Mouse (Mus musculus) heart, embryonic 10.5 days (tissue): ENCODE results near the gene Aspscr1. TPM values are rescaled to one million over a fixed set of nuclear protein-coding genes. Genes with fewer than 3 reads are reported as not detected.
A peak's percentile ranks its signal among the peaks of the same experiment; 100 is the strongest.

Experiments used
- DNase-seq: peaks from one replicate; pipeline ENCODE4 v3.0.0-alpha.2; 2017; ENCODE audit warnings: low spot score
- H3K27ac ChIP-seq: fragments of 300-500 bp; sonication (generic); 2 replicates; pipeline ENCODE4 v1.5.1; 2016; ENCODE audit warnings: mild to moderate bottlenecking
- H3K27me3 ChIP-seq: fragments of 300-500 bp; sonication (generic); 2 replicates; pipeline ENCODE4 v1.6.1; 2016; ENCODE audit warnings: mild to moderate bottlenecking; ENCODE audit not compliant: poor library complexity, insufficient read depth, severe bottlenecking
- H3K36me3 ChIP-seq: fragments of 300-500 bp; sonication (generic); 2 replicates; pipeline ENCODE4 v1.6.1; 2016; ENCODE audit warnings: mild to moderate bottlenecking, moderate library complexity
- H3K4me1 ChIP-seq: fragments of 300-500 bp; sonication (generic); 2 replicates; pipeline ENCODE4 v1.6.1; 2016; ENCODE audit warnings: mild to moderate bottlenecking
- H3K4me3 ChIP-seq: fragments of 300-500 bp; sonication (generic); 2 replicates; pipeline ENCODE4 v1.5.1; 2016; ENCODE audit warnings: mild to moderate bottlenecking, moderate library complexity
- H3K9me3 ChIP-seq: fragments of 300-500 bp; sonication (generic); 2 replicates; pipeline ENCODE4 v1.6.1; 2016; ENCODE audit warnings: mild to moderate bottlenecking, moderate library complexity
- WGBS: fragments of 180-500 bp; shearing (Covaris S2); methylation state at CpG from one replicate; pipeline ENCODE4 v1.1.7; 2016; 5-methylcytosine and 5-hydroxymethylcytosine counted together
- polyA plus RNA-seq: library from polyadenylated mRNA; unstranded; fragments of >200 nt; fragmentation: Nextera tagmentation; extraction: Ambion mirVana; gene quantifications from 2 replicates; pipeline ENCODE4 v1.2.1, GENCODE M21; 2016

Gene Aspscr1
- 127 and 134 TPM in 2 replicates for polyA plus RNA-seq

DNA sequence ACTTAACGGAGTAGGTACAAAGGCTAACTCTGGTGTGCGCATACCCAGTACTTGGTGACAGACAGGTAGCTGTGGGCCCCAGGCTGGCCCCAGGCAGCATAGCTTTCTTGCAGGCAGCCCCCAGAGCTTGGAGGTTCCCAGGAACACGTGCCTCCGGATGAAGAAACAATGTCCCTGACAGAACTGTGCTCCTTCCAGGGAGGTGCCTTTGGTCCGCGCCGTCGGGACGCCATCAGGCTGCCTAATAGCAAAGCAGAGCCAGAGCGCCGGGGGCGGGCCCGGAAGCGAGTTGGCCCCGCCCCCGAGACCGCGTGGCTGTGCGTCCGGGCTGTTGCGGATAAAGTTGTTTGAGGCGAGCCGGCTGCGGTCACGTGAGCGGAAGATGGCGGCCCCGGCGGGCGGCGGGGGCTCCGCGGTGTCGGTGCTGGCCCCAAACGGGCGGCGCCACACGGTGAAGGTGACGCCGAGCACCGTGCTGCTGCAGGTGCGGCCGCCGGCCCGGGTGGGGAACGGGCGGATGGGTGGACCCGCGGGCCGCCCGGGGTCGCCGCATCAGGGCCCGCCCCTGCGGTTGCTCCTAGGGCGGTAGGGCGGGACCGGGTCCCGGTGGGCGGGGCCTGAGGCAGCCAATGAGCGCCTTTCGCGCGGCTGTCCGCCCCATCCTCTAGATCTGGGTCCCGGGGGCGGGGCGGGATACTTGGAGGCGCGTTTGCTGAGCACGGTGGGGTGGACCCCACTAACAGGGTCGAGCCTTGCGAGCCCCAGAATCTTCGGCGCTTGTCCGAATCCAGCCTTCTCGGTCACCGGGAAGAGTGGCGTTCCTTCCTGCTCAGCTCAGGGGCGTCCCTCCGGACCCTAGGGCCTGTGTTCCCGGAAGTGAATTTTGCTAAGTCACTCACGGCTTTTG lies at the start of gene Aspscr1:
Gene Aspscr1, plus strand, starts transcription at position 287 of the 907 bp plus-strand sequence.
- peak; percentile 97 for DNase-seq
- WGBS: 1% methylated on average over 72 of the region's 83 CpGs
- Histone ChIP-seq H3K36me3 (peaks cover 26% of the 10 kb centered on the region), H3K27me3 (no peaks in the 10 kb centered on the region), H3K4me1 (peaks cover 24% of the 10 kb centered on the region), H3K9me3 (no peaks in the 10 kb centered on the region), H3K4me3 (peak within 1 kb of the TSS; percentile 86), H3K27ac (peak within 1 kb of the TSS; percentile 99)

GRCm38 (mm10) chr11:120623961-120624679 lies 48.7 kb upstream of the Aspscr1 start:
- Histone ChIP-seq H3K4me3 (peak overlapping the region; percentile 99), H3K4me1 (peaks cover 33% of the 10 kb centered on the region), H3K36me3 (peaks cover 59% of the 10 kb centered on the region), H3K27me3 (no peaks in the 10 kb centered on the region), H3K9me3 (no peaks in the 10 kb centered on the region), H3K27ac (peak overlapping the region; percentile 89)
- WGBS: 12% methylated on average over 30 of the region's 30 CpGs
- peak; percentile 92 for DNase-seq

- H3K9me3 ChIP-seq: no peaks in the 10 kb centered on the region
- WGBS: 0% methylated on average over 53 of the region's 53 CpGs
- H3K27me3 ChIP-seq: no peaks in the 10 kb centered on the region
- H3K4me1 ChIP-seq: peaks cover 38% of the 10 kb centered on the region
- H3K36me3 ChIP-seq: peaks cover 62% of the 10 kb centered on the region
- H3K27ac ChIP-seq: peak overlapping the region; percentile 89
- peak overlapping the region; percentile 99 for H3K4me3 ChIP-seq
- DNase-seq: peak; percentile 95
Observed at GRCm38 (mm10) chr11:120624680-120625111, 48.1 kb upstream of the Aspscr1 start.

DNA sequence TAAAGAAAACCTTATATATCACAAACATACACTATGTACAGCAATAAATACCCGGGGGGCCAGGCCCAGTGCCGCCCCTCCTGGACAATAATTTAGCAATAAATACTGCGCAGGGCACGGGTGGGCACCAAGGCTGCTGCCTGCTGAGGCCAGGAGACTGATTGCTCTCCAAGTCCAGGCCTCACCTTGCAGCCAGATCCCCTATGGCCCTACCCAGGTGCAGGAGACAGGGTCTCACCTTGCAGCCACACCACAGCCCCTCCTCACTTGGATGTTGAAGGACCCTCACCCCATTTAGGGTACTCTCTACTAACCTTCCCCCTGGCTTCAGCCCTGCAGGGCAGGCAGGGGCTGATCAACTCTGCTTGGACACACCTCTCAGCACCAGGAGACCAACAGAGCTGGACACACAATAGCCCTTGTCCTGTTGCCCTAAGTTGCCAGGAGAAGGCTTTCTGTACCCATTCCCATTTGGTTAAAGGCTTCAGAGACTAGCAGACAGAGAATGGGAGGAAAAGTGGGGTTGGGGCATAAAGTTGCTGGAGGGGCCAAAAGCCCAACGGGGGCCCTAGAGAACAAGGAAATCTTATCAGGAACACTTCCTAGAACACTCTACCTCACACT lies 47.5 kb upstream of the Aspscr1 start, which contains the start of gene Sirt7:
Gene Sirt7, minus strand, starts transcription at position 89 of the 624 bp plus-strand sequence.
- no peak for DNase-seq
- H3K36me3 ChIP-seq: peaks cover 56% of the 10 kb centered on the region
- no peaks in the 10 kb centered on the region for H3K27me3 ChIP-seq
- peak within 1 kb of the TSS; percentile 99 for H3K4me3 ChIP-seq
- peaks cover 44% of the 10 kb centered on the region for H3K4me1 ChIP-seq
- peak within 1 kb of the TSS; percentile 89 for H3K27ac ChIP-seq
- 11% methylated on average over 5 of the region's 5 CpGs for WGBS
- H3K9me3 ChIP-seq: no peaks in the 10 kb centered on the region

GRCm38 (mm10) chr11:120626785-120627467 lies 45.8 kb upstream of the Aspscr1 start:
- Histone ChIP-seq H3K9me3 (no peaks in the 10 kb centered on the region), H3K27me3 (no peaks in the 10 kb centered on the region), H3K36me3 (peaks cover 40% of the 10 kb centered on the region), H3K27ac (no peak overlapping the region), H3K4me3 (peak overlapping the region; percentile 12; the same call in 1 of the 2 replicates), H3K4me1 (peaks cover 61% of the 10 kb centered on the region)
- DNase-seq: no peak
- WGBS: 90% methylated on average over 11 of the region's 11 CpGs

- Histone ChIP-seq H3K4me1 (peaks cover 66% of the 10 kb centered on the region), H3K27ac (no peak overlapping the region), H3K9me3 (no peaks in the 10 kb centered on the region), H3K36me3 (peaks cover 35% of the 10 kb centered on the region), H3K27me3 (no peaks in the 10 kb centered on the region), H3K4me3 (no peak overlapping the region)
- DNase-seq: no peak
- 83% methylated on average over 22 of the region's 22 CpGs for WGBS
Observed at GRCm38 (mm10) chr11:120627468-120628300, 45.1 kb upstream of the Aspscr1 start.

DNA sequence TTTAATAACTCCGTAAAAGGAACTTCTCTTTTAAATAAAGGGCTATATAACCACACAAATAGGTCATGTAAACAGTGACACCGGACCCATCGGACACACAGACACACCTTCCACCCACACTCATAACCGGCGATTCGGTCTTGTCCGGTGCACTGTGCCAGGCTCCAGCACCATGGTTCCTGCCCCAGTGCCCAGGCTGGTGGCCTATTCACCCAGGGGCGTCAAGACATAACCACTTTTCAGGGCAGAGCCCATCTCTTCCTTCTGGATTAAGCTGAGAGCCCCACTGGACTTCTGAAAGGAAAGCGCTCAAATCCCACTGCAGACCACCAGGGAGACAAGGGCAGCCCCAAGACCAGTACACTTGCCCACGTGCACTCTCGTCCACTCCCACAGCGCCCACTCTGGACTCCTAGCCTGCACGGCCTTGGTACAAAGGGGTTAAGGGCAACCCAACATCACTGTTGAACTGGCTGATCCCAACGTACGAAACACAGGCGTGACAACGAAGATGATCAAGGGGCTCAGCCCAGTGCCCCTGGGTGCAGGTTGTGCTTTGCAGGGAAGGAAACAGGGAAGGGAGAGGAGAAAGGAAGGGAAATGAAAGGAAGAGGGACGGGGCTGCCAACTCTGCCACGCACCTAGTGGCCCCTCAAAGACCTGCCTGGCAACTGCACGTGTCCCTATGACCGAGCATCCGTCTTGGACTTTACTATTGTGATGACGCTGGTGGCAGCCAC lies 44.0 kb upstream of the Aspscr1 start:
- WGBS: 94% methylated on average over 23 of the region's 23 CpGs
- Histone ChIP-seq H3K4me1 (peaks cover 64% of the 10 kb centered on the region), H3K4me3 (no peak overlapping the region), H3K9me3 (no peaks in the 10 kb centered on the region), H3K36me3 (peaks cover 27% of the 10 kb centered on the region), H3K27me3 (no peaks in the 10 kb centered on the region), H3K27ac (no peak overlapping the region)
- no peak for DNase-seq

GRCm38 (mm10) chr11:120629341-120629730 lies 43.4 kb upstream of the Aspscr1 start:
- peak overlapping the region; percentile 99; the same call in 1 of the 2 replicates for H3K27ac ChIP-seq
- 73% methylated on average over 23 of the region's 23 CpGs for WGBS
- H3K4me1 ChIP-seq: peaks cover 61% of the 10 kb centered on the region
- H3K4me3 ChIP-seq: peak overlapping the region; percentile 99
- peaks cover 27% of the 10 kb centered on the region for H3K36me3 ChIP-seq
- no peak for DNase-seq
- H3K9me3 ChIP-seq: no peaks in the 10 kb centered on the region
- no peaks in the 10 kb centered on the region for H3K27me3 ChIP-seq

DNA sequence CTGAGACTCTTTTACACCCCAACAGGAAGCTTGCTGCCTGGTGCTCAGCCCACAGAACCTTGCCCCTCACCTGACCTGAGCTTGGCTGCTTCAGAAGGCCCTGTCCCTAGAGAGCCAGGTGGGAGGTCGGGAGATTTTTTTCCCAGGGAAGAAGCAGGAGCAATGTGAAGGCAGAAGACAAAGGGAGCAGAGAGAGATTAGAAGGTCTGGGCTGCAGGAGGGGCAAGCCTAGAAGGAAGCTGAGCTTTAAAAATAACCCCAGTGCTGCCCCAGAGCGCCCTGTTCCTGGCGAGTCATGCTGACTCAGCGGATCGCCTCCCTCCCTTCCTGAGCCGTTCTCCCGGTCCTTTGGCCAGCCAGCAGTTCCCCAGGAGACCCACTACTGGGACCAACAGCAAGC lies 42.9 kb upstream of the Aspscr1 start:
- Histone ChIP-seq H3K27ac (peak overlapping the region; percentile 99), H3K27me3 (no peaks in the 10 kb centered on the region), H3K36me3 (peaks cover 27% of the 10 kb centered on the region), H3K9me3 (no peaks in the 10 kb centered on the region), H3K4me3 (peak overlapping the region; percentile 99), H3K4me1 (peaks cover 58% of the 10 kb centered on the region)
- WGBS: 9% methylated on average over 7 of the region's 7 CpGs
- DNase-seq: peak; percentile 91

DNA sequence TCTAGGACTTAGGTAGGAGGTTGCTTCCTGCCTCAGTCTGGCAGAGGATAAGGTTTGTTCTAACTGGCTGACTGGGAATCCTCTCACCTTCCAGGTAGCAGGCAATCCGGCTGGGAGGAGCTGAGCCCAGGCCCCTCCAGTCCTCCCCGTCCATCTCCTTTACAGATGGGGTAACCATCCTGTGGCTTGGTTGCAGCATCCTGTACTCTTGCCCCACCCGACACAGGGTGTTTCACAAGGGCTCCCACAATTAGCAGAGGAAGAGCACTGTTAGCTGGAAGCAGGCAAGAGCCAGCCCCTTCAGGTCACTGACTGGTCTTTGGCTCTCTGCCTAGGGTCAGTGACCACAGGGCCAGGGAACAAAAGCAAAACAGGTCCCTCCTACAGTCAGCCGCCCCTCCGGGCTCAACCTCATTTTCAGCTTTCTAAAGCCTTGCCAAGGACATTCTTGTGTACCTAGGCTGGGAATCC lies 42.3 kb upstream of the Aspscr1 start:
- peak overlapping the region; percentile 99 for H3K27ac ChIP-seq
- 40% methylated on average over 5 of the region's 5 CpGs for WGBS
- DNase-seq: no peak
- H3K36me3 ChIP-seq: peaks cover 27% of the 10 kb centered on the region
- peak overlapping the region; percentile 99 for H3K4me3 ChIP-seq
- H3K4me1 ChIP-seq: peaks cover 54% of the 10 kb centered on the region
- no peaks in the 10 kb centered on the region for H3K27me3 ChIP-seq
- no peaks in the 10 kb centered on the region for H3K9me3 ChIP-seq
